Mouse (Mus musculus): ENCODE results near the gene Hypk.
"Not testable (repeated sequence)": the region's sequence is repeated elsewhere in the genome, so short reads cannot be mapped to it uniquely, and the experiment has no call there.

DNA sequence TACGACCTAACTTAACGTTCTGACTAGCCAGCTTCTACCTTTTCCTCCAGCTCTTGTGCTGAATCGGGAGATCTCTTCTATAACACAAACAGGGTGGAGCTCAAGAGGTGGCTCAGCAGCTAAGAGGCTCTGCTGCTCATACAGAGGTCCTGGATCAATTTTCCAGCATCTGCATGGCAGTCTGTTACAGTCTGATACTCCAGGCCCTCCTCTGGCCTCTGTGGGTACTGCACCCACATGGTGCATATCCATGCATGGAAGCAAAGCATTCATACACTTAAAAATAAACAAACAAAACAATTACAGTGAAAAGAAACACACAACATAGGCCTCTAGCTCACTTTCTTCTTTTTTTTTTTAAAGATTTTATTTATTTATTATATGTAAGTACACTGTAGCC lies 19.7 kb downstream of the Hypk start:
- not testable (repeated sequence) for TF ChIP-seq POLR2A (IDR thresholded peaks at IDR 0.05; ENCODE audit: insufficient read length, low read depth); USF1 (IDR thresholded peaks at IDR 0.05; ENCODE audit: low read depth); SRF (IDR thresholded peaks at IDR 0.05; ENCODE audit: control insufficient read depth, insufficient read length, low read depth); MYOD1 (IDR thresholded peaks at IDR 0.05; ENCODE audit: control insufficient read depth in 1 of 3, insufficient read length in 2 of 3, low read depth in 2 of 3); TCF12 (IDR thresholded peaks at IDR 0.05; ENCODE audit: insufficient read depth, poor library complexity, severe bottlenecking); E2F4 (IDR thresholded peaks at IDR 0.05; ENCODE audit: insufficient read depth)

All from myocyte (in vitro differentiated cells).